Comparison of ENCODE assay signal across 17 mouse cellular contexts in the genomic region with DNA sequence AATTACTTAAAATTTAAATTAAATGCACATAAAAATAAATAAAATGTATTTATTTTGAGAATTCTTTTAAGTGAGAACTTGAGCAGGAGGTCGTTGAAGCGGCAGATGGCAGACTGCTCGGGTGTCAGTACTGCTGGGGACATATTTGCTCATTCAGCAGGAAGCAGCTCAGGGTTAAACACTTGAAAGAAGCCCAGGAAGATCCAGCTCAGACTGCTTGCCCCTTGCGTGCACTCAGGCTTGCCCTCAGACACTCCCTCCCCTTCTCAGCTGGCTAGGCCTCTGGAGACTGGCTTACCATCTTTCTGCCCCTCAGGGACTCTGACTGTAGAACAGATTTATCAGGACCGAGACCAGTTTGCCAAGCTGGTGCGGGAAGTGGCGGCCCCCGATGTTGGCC.
"Had no signal": no experiment of that assay in that cellular context is flagged by ENCODE, and none has a peak within 500 bp of the region (broad histone marks: within the 10 kb centered on the region; RNA-seq: fewer than 3 reads in every experiment).

No protein-coding gene starts in this region.

- H3K4me3 ChIP-seq: intestine, embryonic 15.5 days; limb, embryonic 10.5 days; limb, embryonic 13.5 days; midbrain, embryonic 12.5 days; midbrain, embryonic 15.5 days; neural tube, embryonic 12.5 days; neural tube, embryonic 15.5 days had no signal

- H3K4me1 ChIP-seq: intestine, embryonic 15.5 days; limb, embryonic 10.5 days; midbrain, embryonic 15.5 days; neural tube, embryonic 12.5 days; neural tube, embryonic 15.5 days had no signal

- DNase-seq: kidney, adult 11 months; kidney, postnatal 10 days; layer of hippocampus, postnatal 36 days; liver, postnatal 0 days; lung, embryonic 14.5 days; thymus, adult 18-20 months; thymus, postnatal 36 days had no signal

- H3K27ac ChIP-seq: intestine, embryonic 15.5 days; limb, embryonic 10.5 days; limb, embryonic 13.5 days; liver, embryonic 14.5 days; macrophage; midbrain, embryonic 12.5 days; midbrain, embryonic 15.5 days; neural tube, embryonic 12.5 days; neural tube, embryonic 15.5 days had no signal

- ATAC-seq: intestine, embryonic 15.5 days; liver, postnatal 0 days; lung, postnatal 0 days; midbrain, embryonic 15.5 days had no signal

- H3K9me3 ChIP-seq: intestine, embryonic 15.5 days; limb, embryonic 10.5 days; limb, embryonic 13.5 days; midbrain, embryonic 12.5 days; midbrain, embryonic 15.5 days; neural tube, embryonic 12.5 days; neural tube, embryonic 15.5 days had no signal

- H3K27me3 ChIP-seq: intestine, embryonic 15.5 days; limb, embryonic 13.5 days; midbrain, embryonic 12.5 days; midbrain, embryonic 15.5 days; neural tube, embryonic 12.5 days; neural tube, embryonic 15.5 days had no signal

- H3K9ac ChIP-seq: intestine, embryonic 15.5 days; limb, embryonic 13.5 days; liver, embryonic 14.5 days; liver, postnatal 0 days; lung, embryonic 14.5 days; midbrain, embryonic 12.5 days; midbrain, embryonic 15.5 days; neural tube, embryonic 12.5 days; neural tube, embryonic 15.5 days had no signal

- H3K4me2 ChIP-seq: intestine, embryonic 15.5 days; limb, embryonic 13.5 days; lung, embryonic 14.5 days; midbrain, embryonic 12.5 days; midbrain, embryonic 15.5 days; neural tube, embryonic 12.5 days; neural tube, embryonic 15.5 days had no signal
